Mouse (Mus musculus) gastrocnemius, adult 18-20 months (tissue): ENCODE measurements around the gene Samhd1. TPM values are rescaled to one million over a fixed set of nuclear protein-coding genes. Genes with fewer than 3 reads are reported as not detected.

Experiments used
- DNase-seq: peaks from one replicate; pipeline ENCODE4 v3.0.0; 2021; ENCODE audit warnings: low spot score
- total RNA-seq, 2 experiments: library from RNA; stranded (reverse); gene quantifications; 2 replicates each; pipeline ENCODE4 v1.2.3; 2021

Gene Samhd1
- total RNA-seq, 2 experiments from 2014 or later, result 15.0 to 18.0 TPM

DNA sequence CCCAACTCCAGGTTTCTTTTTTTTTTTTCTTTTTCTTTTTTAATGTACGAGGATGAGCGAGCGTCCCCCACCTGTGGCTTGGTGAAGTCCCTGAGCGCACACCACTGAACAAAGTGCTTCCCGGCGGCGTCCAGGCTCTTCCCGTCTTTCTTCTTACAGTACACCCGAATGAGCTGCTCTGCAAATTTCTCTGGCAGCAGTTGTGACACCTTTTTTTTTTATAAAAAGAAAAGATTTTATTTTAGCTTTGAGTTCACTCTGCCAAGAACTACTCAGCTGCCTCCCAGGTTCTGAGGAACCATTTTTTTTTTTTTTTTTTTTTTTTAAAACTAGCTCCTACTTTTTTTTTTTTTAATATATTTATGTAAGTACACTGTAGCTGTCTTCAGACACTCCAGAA, 33.4 kb downstream of the Samhd1 start:
- DNase-seq, result no peak

DNA sequence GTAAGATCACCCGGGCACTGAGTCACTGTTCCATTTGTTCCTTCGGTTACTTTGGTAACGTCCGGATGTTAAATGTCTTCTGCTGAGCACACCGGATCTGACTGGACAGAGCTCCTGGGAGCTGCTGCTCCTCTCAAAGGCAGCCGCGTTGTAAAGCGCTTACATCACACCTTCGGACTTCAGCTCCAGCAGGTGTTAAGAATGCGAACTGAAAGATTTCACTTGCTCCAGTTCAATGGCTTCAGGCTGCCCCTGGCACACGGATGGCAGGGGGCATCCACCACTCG, 34.8 kb downstream of the Samhd1 start:
- no peak for DNase-seq

DNA sequence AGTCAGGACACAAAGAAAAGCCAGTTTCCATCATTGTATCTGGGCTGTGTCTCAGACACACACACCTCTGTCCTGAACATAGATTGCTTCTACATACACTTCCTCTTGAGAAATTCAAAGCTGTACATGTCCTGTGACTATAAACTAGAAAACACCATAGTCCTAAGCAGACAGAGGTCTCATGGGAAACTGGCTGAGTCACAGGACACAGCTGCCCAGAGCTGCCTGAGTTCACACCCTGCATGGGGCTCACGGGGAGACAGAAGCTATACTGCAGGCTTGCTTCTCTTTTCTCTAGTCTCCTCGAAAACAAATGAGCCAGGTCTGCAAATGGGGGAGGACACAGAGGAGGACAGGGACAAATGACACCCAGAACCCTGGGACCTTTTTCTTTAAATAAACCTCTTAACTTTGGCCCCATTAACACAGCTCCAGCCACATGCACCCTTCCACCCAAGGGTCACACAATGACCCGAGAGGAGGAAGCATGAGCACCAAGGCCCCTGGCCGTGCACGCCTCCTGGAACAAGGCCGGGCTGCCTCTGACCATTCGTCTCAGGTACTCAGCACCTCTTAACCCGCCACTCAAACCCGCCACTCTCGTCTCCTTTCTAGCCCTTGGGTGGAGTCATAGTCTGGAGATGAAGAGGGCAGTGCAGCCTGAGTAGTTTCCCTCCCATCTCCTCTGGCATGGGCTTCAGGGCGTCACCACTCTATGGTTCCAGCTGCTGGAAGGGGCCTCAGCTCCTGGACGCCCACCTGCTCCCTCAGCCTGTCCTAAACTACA, 35.3 kb downstream of the Samhd1 start:
- DNase-seq, result no peak

DNA sequence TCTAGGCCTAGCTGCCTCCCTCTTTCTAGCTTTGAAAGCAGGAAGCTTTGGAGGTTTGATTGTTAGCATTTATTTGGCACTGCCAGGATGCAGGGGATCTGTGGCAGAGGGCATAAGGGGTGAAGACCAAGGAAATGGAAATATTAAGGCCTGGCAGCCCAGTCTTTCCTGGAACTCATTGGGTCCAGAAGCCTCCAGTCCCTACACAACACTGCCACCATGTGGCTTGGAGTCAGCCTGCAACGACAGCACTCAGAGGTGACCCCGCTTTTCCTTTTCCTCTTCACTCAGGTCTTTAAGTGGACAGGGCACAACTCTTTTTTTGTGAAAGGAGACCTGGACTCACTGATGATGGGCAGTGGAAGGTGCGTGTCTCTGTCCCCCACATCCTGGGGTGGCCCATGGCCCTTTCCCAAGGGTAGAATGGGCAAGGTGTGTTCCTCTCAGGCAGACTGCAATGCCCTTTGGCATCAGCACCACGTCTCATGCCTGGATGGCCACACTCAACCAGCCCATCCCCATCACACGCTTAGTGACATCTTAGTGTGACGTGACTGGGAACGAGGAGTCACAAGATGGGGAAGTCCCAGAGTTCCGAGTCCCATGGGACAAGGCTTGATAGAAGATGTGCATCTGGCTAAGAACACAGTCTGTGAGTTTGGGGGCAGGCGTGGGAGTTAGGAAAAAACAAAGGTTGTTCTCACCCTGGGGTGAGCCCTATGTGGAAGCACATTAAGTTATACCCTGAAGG, 39.9 kb downstream of the Samhd1 start:
- peak; percentile 72 for DNase-seq

DNA sequence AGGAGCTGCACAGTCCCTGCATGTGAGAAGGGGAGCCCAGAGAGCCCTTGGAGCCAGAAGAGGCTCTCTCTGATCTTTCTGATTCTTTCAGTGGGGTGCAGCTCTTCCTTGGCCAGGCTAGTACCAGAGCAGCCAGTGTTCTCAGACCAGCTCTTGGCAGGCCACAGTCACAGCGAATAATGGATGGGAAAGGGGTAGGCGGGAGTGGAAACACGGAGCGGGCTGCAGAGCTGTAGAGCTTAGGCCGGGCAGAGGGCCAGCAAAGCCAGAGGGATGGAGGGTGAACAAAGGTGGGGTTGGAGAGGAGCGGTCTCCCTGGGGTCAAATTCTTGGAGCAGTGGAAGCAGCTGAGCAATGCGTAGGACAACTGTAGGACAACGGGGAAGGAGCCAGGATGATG, 43.0 kb downstream of the Samhd1 start:
- DNase-seq, result no peak

DNA sequence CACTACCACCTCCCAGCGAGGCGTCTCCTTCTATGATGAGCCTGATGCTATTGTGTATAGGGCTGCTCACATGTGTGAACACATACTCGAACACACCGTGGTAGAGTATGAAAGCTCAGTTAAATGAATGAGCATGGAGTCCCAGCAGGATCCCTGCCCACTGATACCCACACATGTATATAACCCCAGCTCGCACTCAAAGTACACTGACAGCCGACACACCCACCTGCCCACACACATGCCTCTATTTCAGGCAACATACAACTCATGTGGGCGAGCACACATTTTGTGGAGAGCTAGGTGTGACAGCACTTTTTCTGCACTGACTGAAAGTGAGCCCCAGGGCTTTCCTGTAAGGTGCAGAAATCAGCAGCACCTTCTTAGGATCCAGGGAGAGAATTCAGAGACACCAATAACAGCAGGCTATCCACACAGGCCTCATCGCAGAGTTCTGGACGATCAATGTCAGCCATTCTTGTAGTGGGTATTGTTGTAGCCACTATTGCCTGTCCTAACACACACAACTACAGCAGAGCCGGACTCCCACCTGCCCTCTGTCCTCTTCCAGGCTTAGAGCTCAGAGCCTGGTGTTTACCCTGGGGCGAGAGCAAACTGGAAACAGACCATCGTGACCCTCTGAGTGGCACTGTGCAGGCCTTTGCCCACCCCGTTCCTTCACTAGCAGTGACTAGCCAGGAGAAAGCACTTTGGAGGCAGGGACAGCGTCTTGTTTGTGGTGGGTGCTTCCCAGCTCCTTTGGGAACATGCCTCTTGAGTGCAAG, 47.3 kb downstream of the Samhd1 start:
- DNase-seq, result no peak

DNA sequence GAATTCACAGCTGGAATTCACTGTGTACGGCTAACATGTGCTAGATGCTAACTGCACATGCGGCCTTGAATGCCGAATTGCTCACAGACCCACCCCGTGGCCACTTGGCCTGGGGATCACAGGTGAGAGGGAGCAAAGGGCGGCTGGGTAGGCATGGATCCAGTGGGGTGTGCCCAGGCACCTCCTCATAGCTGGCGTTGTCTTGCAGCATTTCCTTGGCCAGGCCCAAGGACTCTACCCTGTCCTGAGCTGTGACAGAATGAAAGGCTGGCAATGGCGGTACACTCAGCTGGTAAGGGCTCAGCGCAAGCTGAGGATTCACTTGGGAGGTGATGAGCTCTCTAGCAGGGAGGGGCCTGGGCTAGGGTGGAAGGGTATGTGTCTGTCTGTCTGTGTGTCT, 48.3 kb downstream of the Samhd1 start, which contains the start of gene Tldc2:
Gene Tldc2, plus strand, starts transcription at position 260 of the 400 bp plus-strand sequence.
- DNase-seq, result no peak

DNA sequence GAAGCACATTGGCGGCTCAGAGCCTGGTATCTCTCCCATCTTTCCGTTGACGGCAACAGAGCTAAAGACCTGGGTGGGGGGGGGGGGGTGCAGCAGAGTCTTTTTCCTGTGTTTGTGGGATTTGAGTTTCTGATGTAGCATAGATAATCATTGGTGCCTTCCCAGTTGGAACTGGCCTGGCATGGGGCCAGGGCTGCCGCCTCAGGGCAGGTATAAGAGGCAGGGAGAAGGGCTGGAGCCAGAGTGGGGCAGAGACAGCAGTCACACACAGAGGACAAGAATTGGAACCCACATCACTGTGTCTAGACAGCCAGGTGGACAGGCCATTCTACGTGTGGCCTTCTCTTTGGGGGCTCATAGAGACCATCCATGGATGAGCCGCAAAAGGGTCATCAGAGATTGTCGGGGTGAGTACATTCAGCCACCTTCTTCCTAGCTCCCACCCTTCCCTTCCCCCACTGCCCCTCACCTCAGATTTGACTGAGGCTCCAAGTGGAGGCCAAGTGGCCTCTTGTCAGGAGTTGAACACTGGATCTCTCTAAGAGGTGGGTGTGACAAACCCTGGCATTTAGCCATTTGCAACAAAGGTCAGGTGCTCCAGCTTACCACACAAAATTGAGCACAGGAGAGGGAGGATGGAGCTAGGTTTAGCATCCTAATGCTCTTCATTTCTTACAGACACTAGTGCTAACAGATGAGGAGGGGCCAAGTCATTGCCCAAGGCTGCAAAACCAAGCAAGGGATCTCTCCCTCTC, 50.1 kb downstream of the Samhd1 start:
- DNase-seq, result no peak

DNA sequence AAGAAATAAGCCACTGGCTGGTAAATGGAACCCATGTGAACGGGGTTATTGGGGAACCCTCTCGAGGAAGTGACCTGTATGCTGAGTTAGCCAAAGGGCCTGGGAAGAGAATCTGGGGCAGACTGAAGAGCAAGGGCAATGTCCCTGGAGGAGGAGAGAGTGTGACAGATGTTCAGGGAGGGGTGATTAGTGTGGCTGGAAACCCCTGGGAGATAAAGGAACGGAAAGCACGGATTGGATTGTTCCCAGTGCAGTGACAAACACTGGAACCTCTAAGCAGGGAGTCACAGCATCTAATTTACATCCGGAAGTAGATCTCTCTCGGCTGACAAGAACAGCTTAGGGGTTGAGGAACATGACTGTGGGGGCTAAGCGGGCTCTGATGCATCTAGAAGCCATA, 53.1 kb downstream of the Samhd1 start:
- DNase-seq, result no peak

DNA sequence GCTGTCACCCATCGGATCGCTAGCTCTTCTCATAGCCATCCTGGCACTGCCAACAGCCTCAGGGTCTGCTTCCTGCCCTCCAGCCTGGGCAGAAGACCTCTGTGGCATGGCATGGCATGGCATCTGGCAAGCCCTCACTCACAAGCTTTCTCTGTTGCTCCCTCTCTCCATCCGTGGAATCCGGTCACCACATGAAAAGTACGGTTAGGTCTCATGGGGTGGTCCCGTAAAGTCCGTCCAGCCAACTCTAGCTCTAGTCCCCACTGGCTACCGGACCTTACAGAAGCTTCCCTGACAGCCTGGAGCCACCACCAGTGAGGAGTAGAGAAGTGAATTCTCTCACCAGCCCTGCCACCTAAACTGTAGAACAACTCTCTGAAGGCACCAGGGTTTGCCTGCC, 53.7 kb downstream of the Samhd1 start:
- no peak for DNase-seq

DNA sequence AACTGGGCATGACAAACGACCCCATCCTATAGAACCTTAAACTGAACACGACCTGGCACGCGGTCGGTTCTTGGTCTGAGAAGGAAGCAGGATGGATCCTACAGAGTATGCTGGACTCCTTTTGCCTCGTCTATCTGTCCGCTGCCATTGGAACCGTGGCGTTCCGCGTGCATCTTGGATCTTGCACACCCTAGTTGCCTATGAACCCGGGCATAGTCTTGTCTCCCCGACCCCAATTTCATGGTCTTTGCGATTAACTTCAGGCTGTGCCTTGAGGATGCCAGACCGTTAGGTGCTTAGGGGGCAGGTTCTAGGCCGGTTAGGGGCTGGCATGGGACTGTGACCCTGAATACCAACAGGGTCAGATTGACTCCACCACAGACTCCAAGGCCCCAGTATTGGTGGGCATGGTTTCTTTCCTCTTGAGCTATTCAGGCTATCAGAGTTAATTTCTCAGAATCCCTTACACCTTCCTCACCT, 55.3 kb downstream of the Samhd1 start:
- DNase-seq, result no peak

DNA sequence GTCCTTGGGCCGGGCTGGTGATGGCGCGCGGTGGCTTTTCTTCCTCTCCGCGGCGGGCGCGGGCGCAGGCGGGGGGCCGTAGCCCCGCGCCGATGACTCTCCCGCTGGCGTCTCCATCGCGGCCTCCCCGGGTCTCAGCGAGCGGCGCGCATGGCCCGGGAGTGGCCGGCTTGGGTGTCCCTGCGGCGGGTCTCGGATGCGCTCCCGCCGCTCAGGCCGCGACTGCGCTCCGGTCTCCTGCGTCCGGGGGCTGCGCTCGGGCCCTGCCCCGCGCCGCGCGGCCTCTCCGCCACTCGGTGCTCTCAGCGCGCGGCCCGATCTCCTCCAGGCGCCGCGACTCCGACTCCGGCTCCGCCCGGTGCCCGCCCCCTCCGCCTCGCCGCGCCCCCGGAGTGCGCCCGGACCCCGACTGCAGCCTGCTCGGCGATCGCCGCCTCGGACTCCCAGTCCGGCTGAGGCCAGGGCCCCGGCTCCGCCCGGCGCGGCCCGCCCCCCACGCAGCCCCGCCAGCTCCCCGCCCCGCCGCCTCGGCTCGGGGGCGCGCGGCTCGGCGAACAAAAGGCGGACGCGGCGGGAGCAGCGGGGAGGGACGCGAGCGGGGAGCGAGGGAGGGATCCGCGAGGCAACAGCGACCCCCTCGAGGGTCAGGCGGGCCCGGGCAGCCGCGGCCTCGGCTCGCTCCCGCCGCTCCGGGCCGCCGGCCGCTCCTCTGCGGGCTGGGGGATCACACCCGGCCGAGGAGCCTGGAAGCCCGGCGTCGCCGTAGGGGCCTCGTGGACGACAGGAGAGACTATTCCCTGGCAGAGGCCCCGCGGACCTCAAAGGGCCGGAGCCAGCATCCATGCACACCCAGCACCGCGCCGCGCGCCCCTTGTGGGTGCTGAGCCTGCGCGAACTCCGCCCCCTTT, 56.0 kb downstream of the Samhd1 start, which contains the start of gene Soga1:
Gene Soga1, minus strand, starts transcription at position 462 of the 908 bp plus-strand sequence.
- DNase-seq, result peak; percentile 76

DNA sequence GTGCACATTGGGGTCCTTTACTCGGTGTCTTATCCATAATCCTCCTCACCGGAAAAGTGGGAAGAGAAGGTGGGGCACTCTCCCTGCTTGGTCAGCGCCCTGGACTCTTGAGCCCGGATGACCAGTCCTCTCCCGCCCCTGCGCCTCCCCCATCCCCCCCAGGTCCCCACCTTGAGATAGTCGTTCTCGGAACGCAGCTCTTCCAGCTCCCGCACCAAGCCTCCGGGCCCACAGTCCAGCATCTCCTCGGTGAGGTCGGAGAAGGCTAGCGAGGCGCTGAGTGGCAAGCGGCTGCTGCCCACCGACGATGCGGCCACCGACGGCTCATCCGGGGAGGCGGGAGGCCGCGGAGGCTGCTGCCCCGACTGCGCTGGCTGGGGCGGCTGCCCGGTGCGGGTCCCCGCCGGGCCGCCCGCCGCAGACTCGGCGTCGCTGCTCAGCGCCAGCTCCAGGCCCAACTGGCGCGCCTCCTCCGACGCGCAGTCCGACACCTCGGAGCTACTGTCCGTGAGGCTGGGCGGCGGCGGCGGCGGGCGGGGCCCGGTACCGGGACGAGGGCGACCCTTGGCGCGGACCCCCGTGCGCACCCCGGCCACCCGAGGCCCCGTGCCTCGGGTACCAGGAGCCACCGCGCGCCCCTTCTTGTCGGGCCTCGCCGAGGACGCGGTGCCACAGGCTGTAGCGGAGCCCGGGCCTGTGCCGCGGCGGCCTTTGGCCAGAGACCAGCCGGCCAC, 56.8 kb downstream of the Samhd1 start:
- no peak for DNase-seq

DNA sequence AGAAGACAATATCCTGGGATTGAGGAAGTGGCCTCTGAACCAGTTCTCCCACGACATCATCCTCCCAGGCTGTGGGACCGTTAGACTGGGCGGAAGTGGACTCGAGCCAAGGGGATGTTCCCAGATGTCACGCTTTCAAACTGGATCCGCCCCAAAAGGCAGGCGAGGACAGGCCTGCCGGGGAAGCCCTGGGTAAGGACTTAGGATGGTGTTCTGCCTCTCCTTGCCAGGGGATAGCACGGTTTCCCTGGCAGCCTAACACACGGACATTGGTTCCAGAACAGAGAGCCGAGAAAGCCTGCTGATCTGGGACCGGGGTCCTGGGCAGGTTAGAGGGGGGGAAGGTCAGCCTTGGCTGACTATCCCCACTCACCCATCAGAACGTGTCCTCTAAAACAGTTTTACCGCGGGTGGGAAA, 57.4 kb downstream of the Samhd1 start:
- peak; percentile 90 for DNase-seq

DNA sequence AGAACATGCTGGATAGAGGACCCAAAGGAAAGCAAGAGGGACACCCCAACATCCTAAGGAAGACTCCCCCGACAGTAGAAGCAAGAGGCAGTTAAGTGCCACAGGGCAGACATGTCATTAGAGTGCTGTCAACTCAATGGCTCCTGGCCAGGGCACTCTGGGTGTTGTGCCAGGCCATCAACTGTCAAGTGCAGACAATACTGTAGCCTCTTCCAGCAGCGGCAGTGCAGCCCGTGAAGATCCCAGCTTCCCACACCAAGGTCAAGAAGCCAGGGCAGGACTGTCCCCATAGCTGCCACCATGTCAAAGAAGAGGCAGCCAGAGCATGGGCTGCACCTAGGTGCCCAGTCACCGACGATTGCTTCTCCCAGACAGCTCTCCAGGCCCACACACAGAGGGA, 57.9 kb downstream of the Samhd1 start:
- no peak for DNase-seq

DNA sequence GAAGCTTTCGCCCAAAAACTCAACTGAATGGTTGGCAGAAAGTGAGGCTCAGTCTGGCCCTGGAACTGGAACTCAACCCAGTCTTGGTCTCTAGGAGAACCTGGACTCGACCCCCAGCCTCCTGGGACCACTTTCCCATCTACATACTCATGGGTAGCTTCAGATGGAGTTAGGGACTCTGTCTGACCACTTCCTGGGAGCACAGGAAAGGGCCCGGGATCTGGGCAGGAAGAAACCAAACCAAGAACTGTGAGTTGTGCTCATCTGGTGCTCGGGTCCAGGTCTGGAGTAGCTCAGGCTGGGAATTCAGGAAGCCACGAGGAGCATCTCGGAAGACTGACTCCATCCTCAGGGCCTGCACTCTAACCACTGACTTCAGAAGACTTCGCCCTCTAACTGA, 58.5 kb downstream of the Samhd1 start:
- DNase-seq, result no peak

DNA sequence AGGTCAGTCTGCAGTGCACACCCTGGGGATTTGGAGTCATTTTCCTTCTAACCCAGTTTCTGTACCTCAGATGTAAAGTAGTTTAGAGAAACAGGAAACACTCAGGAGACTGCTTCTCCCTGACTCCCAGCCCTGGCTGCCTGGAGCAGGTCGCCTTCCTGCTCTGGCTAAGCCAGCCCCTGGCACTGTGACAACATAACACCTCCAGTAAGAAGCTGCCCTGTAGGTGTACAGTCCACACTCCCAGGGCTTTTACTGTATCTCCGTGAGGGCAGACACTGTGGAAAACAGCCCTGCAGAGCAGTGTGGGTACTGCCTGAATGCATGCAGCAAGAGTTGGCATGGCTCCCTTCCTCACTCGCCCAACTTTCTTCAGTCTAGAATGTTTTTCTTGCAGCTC, 59.4 kb downstream of the Samhd1 start:
- DNase-seq, result no peak

DNA sequence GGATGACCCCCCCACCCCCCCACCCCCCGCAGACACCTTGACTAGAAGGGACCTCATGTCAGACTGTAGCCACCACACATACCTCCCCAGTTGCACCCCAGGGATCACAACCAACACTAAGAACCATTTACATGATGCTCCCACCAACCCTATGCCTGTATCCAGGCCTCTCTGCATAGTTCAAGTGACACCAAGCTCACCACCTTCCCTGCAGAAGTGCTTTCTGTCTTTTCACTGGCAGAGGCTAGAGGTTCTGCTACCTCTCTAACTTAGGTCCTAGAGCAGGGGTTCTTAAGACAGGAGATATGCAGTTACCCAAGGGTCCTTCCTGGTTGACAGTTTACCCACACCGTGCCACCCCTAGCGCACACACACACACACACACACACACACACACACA, 59.8 kb downstream of the Samhd1 start:
- no peak for DNase-seq

DNA sequence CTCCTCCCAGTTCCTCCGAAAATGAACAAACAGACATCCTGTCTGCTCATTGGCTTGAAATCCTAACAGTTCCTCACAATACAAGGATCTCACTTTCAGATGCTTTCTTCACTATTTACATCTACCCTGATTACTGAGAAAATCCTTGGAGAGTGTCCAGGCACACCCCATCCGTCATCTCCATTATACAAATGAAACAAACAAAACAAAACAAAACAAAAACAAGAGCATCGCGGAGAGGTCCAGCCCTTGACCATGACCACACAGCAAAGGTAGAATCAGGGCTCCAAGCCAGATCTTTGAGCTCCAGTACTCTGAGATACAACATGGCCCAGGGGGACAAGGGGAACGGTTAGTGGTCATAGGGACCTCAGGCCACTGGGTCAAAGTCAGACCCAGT, 60.3 kb downstream of the Samhd1 start:
- DNase-seq, result no peak
